Mouse (Mus musculus): Measurements from ENCODE around the gene Tmem212. TPM values are rescaled to one million over a fixed set of nuclear protein-coding genes. Genes with fewer than 3 reads are reported as not detected.

The Tmem212 gene
- polyA plus RNA-seq, 1 experiment from 2014 or later, result not detected

Other genes with a start within 250 kb of the Tmem212 start
- gene Fndc3b, start 185.1 kb downstream of the Tmem212 start, polyA plus RNA-seq (2016; fragmentation: Nextera tagmentation; extraction: Ambion mirVana), result 9.9 and 10.8 TPM in 2 replicates
- gene Pld1, start 42.3 kb upstream of the Tmem212 start, polyA plus RNA-seq (2016; fragmentation: Nextera tagmentation; extraction: Ambion mirVana), result 1.7 and 1.8 TPM in 2 replicates